ENCODE assay signal across 9 mouse cellular contexts in genomic region chr7:24964897-24965535, GRCm38 (mm10). TPM values are rescaled to one million over a fixed set of nuclear protein-coding genes. Genes with fewer than 3 reads are reported as not detected.
DNase-seq lines count a peak whose midpoint lies in the region; TF ChIP-seq lines count a peak whose summit lies in the region.
"Had no signal": no experiment of that assay in that cellular context is flagged by ENCODE, and none has a peak within 500 bp of the region (broad histone marks: within the 10 kb centered on the region; RNA-seq: fewer than 3 reads in every experiment).

No protein-coding gene starts in this region.

- in situ Hi-C loops in ES-E14 (cut with MboI; ENCODE audit: low sequenced_read_pairs in 2 of 2, unreplicated experiment in 2 of 2) = loop anchor here in 1 of 2 experiments (10.0 to 25.0 kb wide), 2 partner anchors 120 to 353 kb away; partner anchors contain the start of gene Phldb3

- intact Hi-C loops in heart, postnatal 36 days (cut with DNase I) = loop anchor here (1.0 kb wide), 1 partner anchor 75 kb away; no protein-coding TSS in a partner anchor

- WGBS in bone marrow, adult 2 months = under 1% methylated on average over 5 of the region's 5 CpGs

- no peak overlapping the region for H3K27ac ChIP-seq in ES-E14 (ENCODE audit: insufficient read depth, low read depth, low read length, poor library complexity, severe bottlenecking)
- no peak overlapping the region for H3K27ac ChIP-seq in bone marrow, adult 2 months (ENCODE audit: control insufficient read depth, insufficient read depth, low read depth, low read length, poor library complexity)
- H3K27ac ChIP-seq in embryonic fibroblast, embryonic 13.5 days (ENCODE audit: insufficient read depth, low read length) = no peak overlapping the region

- DNase-seq in ES-E14 (ENCODE audit: low read depth, low spot score) = peak; percentile 72
- peak; percentile 75 to 87 for DNase-seq in heart, postnatal 36 days
- peak; percentile 72 to 92 for DNase-seq in layer of hippocampus, adult 18-20 months (ENCODE audit: low spot score in 2 of 2)
- DNase-seq in lung, postnatal 36 days = peak; percentile 92
- peak; percentile 87 for DNase-seq in right cerebral cortex, postnatal 14 days
- DNase-seq in yolk sac, embryonic 10.5 days (ENCODE audit: low spot score) = peak; percentile 53

- no peak overlapping the region; the same call in 1 of the 2 replicates for H3K9ac ChIP-seq in ES-E14 (ENCODE audit: insufficient read depth, low read depth, low read length, poor library complexity, severe bottlenecking)

- no peak overlapping the region for H3K4me3 ChIP-seq in ES-E14 (ENCODE audit: insufficient read depth in 1 of 2, low read depth in 1 of 2, low read length in 2 of 2, poor library complexity in 1 of 2, severe bottlenecking in 1 of 2)
- no peak overlapping the region for H3K4me3 ChIP-seq in bone marrow, adult 2 months (replicated peaks; ENCODE audit: control insufficient read depth, low read depth, low read length)
- no peak overlapping the region for H3K4me3 ChIP-seq in embryonic fibroblast, embryonic 13.5 days (ENCODE audit: insufficient read depth, low read length)

- TF ChIP-seq CTCF in bone marrow, adult 2 months (IDR thresholded peaks at IDR 0.05; ENCODE audit: control insufficient read depth, insufficient read depth, low read length) = peak; percentile 81
- TF ChIP-seq CTCF in embryonic fibroblast, embryonic 13.5 days (IDR thresholded peaks at IDR 0.05; ENCODE audit: borderline replicate concordance, insufficient read depth, low read length) = peak; percentile 74; the same call in 1 of the 2 replicates

- H3K9me3 ChIP-seq in ES-E14 (ENCODE audit: control insufficient read depth, insufficient read depth, low read depth, low read length) = no peaks in the 10 kb centered on the region

- TF ChIP-seq POLR2A in bone marrow, adult 2 months (IDR thresholded peaks at IDR 0.05; ENCODE audit: borderline replicate concordance, control insufficient read depth, low read depth, low read length) = no peak
- TF ChIP-seq POLR2A in embryonic fibroblast, embryonic 13.5 days (IDR thresholded peaks at IDR 0.05; ENCODE audit: low read depth, low read length) = no peak

- H3K36me3 ChIP-seq in ES-E14 (ENCODE audit: control insufficient read depth, insufficient read depth, low read length, poor library complexity, severe bottlenecking) = peaks cover 4% of the 10 kb centered on the region; the same call in 1 of the 2 replicates

- no peaks in the 10 kb centered on the region; a peak in 1 of 4 replicates for H3K4me1 ChIP-seq in ES-E14 (ENCODE audit: control insufficient read depth in 2 of 2, insufficient read depth in 2 of 2, low read length in 2 of 2, poor library complexity in 1 of 2)
- H3K4me1 ChIP-seq in bone marrow, adult 2 months (ENCODE audit: control insufficient read depth, insufficient read depth, low read length) = no peaks in the 10 kb centered on the region
- no peaks in the 10 kb centered on the region for H3K4me1 ChIP-seq in embryonic fibroblast, embryonic 13.5 days (ENCODE audit: control insufficient read depth, insufficient read depth, low read length)

TF ChIP-seq in ES-E14, 5 proteins besides CTCF, POLR2A, EP300 and RAD21:
- TF ChIP-seq ZC3H11A (IDR thresholded peaks at IDR 0.05; ENCODE audit: borderline replicate concordance, low read depth, low read length) (peak; percentile 54), CHD2 (IDR thresholded peaks at IDR 0.05; ENCODE audit: low read depth, low read length) (no peak), HCFC1 (IDR thresholded peaks at IDR 0.05; ENCODE audit: borderline replicate concordance, insufficient read depth, low read length) (no peak), MAFK (IDR thresholded peaks at IDR 0.05; ENCODE audit: insufficient read depth, low read depth, low read length) (no peak), ZNF384 (IDR thresholded peaks at IDR 0.05; ENCODE audit: low read depth, low read length) (no peak)

RNA-seq across cellular contexts. Expression of gene Rabac1, which starts 7.5 kb away (rescaled TPM):
- total RNA-seq in ES-E14 (2012; rRNA removed) = 212 and 328 TPM in 2 replicates
- polyA plus RNA-seq in bone marrow, adult 2 months (2011; ENCODE audit: insufficient read depth, insufficient read length, low replicate concordance, missing spikeins) = 31.0 and 76.4 TPM in 2 replicates
- 105 and 117 TPM in 2 replicates for polyA plus RNA-seq in embryonic fibroblast, embryonic 13.5 days (2011; ENCODE audit: insufficient read length, low read depth, missing spikeins)
- total RNA-seq in heart, postnatal 36 days (2021) = 100 to 1,000 TPM; 305 to 326 TPM
- total RNA-seq in layer of hippocampus, adult 18-20 months (2021) = 100 to 1,000 TPM; 318 to 321 TPM

RNA-seq across cellular contexts. Expression of gene Gm4881, which starts 20.7 kb away (rescaled TPM):
- not detected in 2 replicates for total RNA-seq in ES-E14 (2012; rRNA removed)
- not detected in 2 replicates for polyA plus RNA-seq in bone marrow, adult 2 months (2011; ENCODE audit: insufficient read depth, insufficient read length, low replicate concordance, missing spikeins)
- polyA plus RNA-seq in embryonic fibroblast, embryonic 13.5 days (2011; ENCODE audit: insufficient read length, low read depth, missing spikeins) = not detected in 2 replicates
- not detected for total RNA-seq in heart, postnatal 36 days (2021)
- not detected for total RNA-seq in layer of hippocampus, adult 18-20 months (2021)
- total RNA-seq: layer of hippocampus, adult 8-10 months had no signal

RNA-seq across cellular contexts. Expression of gene Atp1a3, which starts 40.7 kb away (rescaled TPM):
- total RNA-seq in ES-E14 (2012; rRNA removed) = 21.2 and 37.0 TPM in 2 replicates
- polyA plus RNA-seq in bone marrow, adult 2 months (2011; ENCODE audit: insufficient read depth, insufficient read length, low replicate concordance, missing spikeins) = 6.1 and 13.9 TPM in 2 replicates
- polyA plus RNA-seq in embryonic fibroblast, embryonic 13.5 days (2011; ENCODE audit: insufficient read length, low read depth, missing spikeins) = 0.19 and 0.35 TPM in 2 replicates
- under 1 TPM; 0.35 to 0.67 TPM for total RNA-seq in heart, postnatal 36 days (2021)
- 1,000 to 10,000 TPM; 2,544 to 2,610 TPM for total RNA-seq in layer of hippocampus, adult 18-20 months (2021)

Comparison
In these comparisons a context has a peak if more than half of its experiments do, and no peak if none do; other contexts are left out.
1. RNA of gene Atp1a3, which starts 40.7 kb away (total RNA-seq): 2,544 to 2,610 TPM in layer of hippocampus, adult 18-20 months; 21.2 to 37.0 TPM in ES-E14 and 0.35 to 0.67 TPM in heart, postnatal 36 days; every median in the first group is over 10 times any median in the second.
2. Peak in every context shown above with its lines, with median percentiles within 50 percentile points of each other: DNase-seq.